Mouse (Mus musculus) right cerebral cortex, adult 18-20 months (tissue): ENCODE data around the gene Naa50.
A peak's percentile ranks its signal among the peaks of the same experiment; 100 is the strongest.

Experiments used
- DNase-seq: peaks from one replicate; pipeline ENCODE4 v3.0.0; 2022; ENCODE audit warnings: mixed read lengths

Naa50 gene

DNA sequence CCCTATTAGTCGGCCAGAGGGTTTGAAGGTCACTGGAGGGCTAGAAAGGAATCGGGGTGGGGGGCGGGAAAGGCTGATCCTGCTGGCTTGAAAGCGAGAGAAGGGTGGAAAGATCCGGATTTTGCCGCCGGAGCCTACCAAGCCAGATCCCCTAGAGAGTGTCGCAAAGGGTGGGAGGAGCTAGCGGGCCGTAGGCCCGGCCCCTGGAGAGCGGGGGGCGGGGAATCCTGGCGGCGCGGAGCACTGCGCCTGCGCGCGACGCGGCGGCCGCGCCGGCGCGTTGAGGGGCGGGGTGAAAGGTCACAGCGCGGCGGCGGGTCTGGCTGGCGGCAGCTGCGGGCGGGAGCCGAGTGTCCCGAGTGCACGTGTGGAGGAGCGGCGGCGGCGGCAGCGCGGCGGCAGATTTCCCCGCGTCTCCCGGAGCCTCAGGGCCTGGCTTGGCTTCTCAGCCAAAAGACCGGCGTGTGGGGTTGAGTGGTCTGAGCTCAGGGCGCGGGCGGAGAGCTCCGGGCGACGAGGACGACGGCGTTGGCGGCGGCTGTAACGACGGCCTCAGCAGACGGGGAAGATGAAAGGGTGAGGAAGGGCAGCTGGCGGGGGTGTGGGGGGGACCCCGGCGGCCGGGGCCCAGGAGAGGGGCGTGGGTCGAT lies at the start of gene Naa50, which contains the start of gene Atp6v1a:
Gene Naa50, plus strand, starts transcription at position 295 of the 650 bp plus-strand sequence.
Gene Atp6v1a, minus strand, starts transcription at position 170 of the 650 bp plus-strand sequence.
- DNase-seq = peak; percentile 91

DNA sequence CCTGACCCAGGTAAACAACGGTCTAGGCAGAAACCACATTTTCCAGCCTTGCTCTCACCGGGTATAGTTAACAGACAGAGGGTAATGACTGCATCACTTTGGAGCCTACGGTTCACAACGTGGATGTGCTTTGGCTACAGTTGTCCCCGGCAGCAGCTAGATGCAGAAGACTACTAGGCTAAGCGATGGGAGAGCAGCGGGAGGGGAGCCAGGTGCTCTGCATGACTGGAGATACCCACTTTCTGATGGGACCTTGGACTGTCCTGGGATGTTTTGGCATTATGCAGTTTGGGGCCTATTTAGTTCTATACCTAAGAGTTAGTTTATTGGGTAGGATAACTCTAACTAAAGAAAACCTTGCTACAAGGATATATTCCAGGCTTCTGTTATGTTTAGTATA lies 40.3 kb upstream of the Naa50 start:
- DNase-seq = no peak

DNA sequence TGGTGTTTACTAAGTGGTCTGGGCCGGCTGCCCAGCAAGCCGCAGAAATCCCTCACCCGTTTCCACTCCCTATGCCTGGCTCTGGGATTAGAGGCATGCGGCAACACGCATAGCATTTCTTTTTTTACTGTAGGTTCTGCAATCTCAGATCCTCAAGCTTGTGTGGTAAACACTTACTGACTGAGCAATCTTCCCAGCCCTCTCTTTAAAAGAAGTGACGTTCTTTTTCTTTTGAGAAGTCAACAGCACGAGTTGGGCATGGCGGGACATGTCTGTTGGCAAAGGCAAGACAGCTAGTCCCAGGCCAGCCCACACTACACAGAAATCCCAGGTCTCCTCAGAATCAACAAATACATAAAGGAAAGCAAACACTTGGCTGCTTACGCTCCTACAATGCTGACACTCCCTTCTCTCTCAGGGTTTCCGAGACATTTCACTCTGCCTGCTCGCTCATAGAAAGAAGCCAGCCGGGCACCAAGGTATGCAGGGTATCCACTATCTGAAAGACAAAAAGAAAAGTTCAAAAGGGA lies 38.4 kb upstream of the Naa50 start:
- no peak for DNase-seq

DNA sequence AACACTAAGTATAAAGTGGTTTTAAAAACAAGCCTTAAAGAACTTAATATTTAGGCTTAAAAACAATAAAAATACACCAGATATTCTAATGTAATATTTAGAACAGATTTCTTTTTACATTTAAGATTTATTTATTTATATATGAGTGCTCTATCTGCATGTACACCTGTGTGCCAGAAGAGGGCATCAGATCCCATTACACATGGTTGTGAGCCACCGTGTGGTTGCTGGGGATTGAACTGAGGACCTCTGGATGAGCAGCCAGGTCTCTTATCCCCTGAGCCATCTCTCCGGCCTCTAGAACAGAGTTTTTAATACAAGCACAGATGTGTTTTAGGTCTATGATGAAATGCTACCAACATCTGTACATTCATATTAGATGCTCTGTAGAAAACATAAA lies 36.7 kb upstream of the Naa50 start:
- no peak for DNase-seq

DNA sequence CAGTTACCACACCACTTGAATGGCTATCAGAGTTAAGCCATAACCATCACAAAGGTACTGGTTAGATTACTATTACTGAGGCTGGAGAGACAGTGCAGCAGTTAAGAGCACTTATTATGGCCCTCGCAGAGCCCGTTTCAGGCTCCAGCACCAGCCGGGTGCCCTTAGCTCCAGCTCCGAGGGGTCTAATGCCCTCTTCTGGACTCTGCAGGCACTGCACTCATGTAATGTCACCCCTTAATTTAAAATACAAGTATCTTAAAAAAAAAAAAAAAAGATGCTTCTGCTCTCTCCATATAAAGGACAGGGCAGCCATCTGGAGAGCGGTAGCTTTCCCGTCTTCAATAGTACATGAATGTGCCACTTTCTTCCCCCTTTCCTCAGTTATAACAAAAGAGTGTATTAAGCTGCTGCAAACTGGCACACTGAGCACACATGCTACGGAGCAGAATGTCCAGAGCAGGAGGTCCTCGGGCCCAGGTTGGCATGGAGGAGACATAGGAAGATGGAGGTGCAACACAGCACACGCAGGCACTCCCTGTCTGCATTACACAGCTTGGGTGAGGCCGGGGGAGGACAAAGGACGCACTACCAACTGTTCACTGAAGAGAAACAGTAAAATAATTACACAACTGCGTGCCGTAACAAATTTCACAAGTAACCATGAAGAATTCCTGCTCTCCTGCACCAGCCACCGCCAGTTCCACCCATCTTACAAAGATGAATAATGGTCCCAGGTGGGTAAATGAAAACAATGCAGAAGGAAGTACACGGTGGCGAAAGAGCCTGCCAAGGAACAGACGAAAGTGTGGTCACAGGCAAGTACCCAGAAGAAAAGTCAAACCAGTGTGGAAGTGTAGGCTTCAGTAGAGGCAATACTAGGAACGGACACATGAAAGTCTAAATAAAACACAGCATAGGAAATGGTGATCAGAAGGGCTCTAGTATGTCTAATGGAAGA lies 35.5 kb upstream of the Naa50 start:
- DNase-seq = no peak

DNA sequence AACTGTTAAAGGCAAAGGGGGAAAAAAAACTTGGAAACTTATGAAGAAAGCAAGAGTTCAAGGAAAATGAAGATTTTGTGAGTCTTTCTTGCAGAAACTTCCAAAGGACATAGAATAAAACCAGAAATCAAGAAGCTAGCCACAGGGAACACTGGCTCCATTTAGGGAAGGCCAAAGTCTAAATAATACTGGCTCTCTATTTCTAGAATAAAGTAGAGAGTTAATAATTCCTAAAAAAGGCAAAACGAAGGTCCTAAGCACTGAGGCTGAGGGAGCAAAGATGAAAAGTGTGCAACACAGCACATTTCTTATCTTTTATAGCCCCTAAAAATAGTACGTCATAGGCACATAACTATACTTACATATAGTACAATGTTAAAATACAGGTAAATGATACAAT lies 34.4 kb upstream of the Naa50 start:
- DNase-seq = no peak

DNA sequence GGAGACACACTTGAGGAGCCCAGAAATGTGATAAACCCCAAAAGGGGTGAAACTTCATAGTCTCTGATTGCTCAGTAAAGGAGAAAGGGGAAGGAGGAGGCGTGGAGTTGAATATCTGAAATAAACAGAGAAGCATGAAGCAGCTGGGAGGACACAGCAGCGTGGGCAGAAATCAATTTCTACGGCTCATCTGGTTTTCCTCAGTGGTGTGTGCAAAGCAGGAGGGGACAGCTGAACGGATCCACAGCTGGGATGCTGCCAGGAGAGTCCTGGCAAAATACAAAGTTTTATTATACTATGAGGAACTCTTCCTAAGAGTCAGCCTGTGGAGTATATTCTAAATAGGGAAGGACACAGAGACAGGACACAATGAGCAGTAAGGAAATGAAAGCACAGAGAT lies 30.6 kb upstream of the Naa50 start:
- peak; percentile 34 for DNase-seq

DNA sequence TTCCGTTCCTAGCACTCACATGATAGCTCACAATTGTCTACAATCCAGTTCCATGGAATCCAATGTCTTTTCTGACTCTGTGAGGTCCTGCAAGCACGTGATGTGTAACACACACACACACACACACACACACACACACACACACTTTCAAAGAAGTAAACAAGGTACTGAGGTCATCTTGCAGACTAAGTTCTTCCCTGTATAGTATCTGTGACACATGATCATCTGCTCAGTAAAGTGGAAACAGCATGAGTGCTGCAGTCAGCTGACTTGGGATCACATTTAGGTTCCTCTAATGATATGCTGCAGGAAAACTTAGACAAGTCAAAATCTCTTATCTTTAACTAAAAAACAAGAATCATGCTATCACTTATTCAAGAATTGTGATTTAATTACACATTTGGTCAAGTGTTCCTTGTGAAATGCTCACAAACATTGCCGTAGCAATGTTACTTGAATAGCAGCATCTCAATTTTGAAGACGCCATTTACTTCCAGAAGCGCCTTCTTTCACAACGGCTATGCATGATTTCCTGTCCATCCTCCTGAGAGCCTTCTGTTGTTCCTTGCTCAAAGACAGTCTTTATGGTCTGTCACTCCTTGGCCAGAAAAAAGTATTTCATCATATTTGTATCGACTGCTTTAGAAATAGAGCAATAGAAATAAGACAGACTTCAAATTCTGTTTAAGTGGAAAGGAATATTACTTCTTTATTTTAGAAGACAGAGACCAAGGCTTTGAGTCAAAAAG lies 19.7 kb upstream of the Naa50 start:
- DNase-seq = no peak

DNA sequence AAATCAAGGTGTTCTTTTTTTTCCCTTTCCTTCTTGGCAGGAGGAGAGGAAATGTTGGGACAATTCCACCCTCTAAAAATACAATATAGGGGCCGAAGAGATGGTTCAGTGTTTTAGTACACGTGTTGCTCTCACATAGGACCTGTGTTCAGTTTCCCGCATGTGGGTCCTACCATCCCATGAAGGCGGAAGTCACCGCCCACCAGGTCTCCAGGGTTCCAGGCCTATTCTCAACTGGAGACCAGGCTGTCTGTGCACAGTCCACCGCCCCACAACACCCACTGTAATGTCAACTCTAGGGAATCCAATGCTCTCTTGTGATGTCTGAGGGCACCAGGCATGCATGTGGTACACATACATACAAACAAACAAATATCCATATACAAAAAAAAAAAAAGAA lies 17.5 kb upstream of the Naa50 start:
- DNase-seq = no peak

DNA sequence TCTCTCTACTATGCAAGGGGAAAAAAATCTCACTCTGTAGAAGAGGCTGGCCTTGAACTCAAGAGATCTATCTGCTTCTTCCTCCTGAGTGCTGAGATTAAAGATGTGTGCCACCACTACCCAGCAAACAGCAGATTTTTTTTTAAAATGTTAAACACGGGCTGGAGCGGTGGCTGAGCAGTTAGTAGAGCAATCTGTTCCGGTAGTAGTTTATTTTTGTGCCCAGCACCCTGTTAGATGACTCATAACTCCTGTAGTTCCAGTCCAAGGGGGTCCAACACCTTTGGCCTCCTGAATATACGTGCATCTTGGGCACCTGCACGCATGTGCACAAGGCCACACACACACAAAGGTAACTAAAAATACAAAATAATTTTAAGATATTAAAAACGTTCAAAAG lies 17.1 kb upstream of the Naa50 start:
- peak; percentile 40 for DNase-seq

DNA sequence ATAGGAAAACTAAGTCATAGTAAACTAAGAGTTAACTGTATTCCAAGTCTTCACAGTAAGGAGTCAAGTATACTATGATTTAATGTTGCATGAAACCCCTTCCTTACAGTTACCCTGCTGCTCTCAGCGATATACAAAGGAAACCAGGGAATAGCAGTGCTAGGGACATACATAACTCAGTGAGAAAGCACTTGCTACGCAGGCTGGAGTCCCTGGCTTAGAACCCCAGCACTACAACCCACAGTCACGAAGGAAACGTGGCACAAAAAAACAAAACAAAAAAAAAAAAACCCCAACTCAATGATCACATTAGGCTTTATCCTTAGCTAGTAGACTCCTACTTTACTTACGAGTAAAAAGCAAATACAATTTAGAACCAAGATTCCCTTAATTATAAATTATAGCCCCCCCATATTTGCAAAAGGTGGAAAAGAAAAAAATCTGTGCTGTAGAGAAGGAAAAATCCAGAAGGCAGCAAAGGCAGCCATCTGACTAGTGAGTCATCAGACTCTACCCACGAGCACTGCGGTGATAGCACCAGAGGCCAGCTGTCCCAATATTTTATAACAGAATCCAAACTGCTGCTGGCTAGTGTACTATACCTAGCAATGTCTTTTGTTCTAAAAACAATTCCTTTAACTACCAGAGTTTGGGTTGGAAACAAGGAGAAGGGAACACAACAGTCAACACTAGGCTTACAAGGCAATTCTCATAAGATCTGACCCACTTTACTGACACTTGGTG lies 16.5 kb upstream of the Naa50 start:
- peak; percentile 76 for DNase-seq

DNA sequence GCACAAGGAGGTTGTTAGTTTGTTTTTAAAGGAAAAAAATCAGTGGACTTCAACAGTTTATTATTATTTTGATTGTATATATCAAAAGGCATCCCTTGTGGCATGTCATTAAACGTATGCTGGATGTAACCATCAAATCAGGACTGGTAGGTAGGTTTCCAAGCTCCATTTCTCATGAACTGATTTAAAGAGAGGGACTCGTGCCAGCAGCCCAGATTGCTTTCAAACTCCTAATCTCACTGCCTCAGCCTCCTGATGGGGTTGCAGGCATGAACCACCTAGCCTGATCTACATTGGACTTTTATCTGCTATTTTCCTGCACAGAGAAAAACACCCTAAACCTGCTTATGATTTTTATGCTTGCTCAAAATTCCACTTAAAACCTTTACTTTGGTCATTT lies 15.8 kb upstream of the Naa50 start:
- peak; percentile 34 for DNase-seq

DNA sequence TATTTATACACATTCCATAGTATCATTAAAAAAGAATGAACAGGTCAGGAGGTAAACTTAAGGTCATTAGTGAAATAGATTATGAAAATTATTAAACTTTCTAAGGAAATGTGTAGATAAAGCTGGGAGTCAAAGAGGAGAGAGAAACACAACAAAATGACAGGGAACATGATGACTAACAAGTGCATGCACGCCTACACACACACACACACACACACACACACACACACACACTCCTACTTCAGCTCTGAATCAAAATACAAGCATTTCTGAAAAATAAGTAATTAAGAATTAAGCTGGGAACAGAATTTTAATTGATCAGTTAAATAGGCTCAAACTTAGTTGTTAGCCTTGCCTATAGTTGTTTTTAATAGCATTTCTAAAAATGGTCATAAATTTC lies 14.9 kb upstream of the Naa50 start:
- DNase-seq = no peak

DNA sequence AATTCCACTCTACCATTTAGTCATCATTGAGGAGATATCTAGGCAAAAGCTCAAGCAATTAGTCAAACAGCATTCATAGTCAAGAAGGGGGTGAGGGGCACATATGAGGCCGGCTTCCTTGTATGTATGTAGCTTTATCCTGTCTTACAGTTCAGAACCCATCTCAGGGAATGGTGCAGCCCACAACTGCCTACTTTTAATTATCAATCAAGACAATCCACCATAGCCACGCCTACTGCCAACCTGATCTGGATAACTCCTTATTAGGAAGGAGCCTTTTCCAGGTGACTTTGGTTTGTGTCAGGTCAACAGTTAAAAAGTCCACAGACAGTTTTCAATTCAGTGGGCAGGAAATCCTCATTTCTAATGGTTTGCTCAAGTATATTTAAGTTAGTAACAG lies 14.2 kb upstream of the Naa50 start:
- no peak for DNase-seq

DNA sequence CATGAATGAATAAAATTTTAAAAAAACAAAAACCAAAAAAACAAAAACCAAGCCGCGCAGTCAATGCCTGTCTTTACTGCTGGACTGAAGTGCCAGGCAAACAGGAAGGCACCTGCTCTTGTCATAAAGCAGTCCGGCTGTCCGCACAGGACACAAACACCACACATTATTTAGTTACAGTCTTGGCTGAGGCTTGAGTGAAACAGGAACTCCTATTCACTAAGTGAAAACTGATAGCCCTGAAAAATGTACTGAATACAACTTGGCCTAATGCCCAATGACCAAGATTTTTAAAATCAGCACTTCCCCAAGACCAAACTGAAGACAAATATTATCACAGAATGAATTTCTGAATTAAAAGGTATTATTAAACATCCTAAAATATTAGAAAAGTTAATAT lies 13.2 kb upstream of the Naa50 start:
- DNase-seq = no peak

DNA sequence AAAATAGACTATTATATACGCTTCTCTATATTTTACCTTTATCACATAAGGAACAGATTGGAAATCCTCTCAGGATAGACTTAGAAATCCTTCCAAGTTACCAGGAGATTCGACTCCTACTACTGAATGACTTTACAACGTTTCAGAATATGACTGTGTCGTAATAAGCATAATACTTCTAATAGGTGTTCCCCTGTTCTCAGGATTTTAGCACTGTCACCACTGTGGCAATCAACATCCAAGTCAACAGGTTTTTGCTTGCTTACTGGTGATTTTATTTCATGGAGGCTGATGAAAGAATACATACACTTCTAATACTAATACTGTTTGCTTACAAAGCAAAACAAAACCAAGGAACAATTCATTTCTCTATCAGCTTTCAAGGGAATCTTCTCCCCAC lies 7.3 kb upstream of the Naa50 start:
- no peak for DNase-seq

DNA sequence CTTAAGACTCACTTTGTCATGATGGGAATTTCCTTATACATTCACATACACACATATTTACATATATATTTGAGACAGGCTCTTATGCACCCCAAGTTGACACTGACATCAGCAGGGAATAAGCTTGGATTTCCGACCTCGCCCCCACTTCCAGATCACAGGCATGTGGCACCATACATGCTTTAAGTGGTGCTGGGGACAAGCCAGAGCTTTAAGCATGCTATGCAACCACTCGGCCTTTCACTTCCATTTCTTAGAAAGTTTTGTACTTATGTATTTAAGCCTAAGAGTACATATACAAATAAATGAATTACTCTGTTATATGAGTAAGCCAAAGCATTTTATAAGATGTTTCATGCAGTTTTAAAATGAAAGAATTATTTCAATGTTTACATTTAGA lies 6.4 kb upstream of the Naa50 start:
- DNase-seq = no peak

DNA sequence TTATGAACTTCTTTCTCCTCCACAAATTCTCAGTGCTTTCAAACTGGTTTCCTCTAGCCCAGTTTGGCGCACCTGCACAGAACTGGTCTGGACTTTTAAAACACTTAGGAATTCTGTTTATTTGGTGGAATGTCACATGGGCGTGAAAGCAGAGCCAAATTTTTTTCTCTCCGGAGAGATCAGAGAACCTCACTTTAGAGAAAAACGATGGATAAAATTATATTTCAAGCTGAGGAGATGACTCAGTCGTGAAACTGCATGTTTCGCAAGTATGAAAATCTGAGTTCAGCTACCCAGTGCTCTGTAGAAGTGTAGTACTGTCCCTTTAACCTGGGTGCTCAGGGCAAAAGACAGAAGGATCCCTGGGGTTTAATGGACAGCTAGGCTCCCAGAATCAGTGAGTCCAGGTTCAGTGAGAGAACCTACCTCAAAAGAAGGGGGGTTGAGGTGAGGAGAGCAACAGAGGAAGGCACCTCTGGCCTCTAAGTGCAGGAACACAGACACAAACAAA lies 3.1 kb upstream of the Naa50 start:
- no peak for DNase-seq

DNA sequence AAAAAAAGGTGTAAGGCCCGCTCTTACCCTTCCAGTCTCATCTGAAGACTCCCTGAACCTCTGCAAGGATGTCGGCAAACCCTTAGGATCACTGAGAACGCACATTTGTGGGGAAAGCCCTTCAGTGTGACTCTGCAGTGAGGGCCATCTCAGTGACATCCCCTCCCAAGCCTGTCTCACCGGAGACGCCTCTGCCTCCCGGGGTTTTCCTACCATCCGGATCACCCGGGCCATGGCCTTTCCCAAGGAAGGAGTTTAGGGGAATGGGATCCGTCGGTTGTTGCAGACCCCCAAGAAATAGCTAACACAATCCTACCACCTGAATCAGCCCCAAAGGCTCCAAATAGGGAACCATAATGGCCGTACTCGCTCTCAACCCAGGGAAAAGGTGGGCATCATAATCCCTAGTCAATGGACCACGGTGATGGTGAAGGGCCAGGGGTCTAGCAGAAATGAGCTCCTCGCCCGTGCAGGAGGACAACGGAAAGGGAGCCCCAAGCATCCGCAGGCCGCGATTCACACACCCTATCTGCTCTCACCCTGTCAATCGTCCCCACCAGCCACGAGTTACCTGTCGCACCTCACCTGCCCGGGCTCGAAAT lies 1.2 kb upstream of the Naa50 start:
- DNase-seq = no peak

DNA sequence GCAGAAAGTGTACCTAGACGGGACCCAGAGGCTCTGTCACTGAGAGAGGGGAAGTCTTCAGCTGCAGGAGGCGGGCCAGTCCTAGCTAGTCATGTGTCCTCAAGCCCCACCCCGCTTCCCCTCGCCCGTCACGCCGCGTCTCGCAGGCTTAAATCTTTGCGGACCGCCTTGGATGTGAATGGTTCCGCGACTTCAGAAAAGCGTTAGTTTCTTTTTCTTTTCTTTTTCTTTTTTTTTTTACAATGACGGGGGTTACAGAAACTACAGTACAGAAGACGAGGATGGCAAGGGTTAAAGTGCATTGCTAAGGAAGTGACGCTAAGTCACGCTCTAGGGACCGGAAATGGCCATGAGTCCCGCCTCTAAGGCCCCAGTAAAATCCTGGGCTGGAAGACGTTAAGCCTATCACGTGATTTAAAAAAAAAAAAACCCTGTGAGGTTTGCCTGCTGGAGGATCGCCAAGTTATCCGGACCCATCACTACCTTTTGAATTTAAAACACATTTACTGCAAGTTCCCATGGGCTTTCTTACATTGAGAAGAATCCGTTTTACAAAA lies 573 bp upstream of the Naa50 start:
- DNase-seq = peak; percentile 93

DNA sequence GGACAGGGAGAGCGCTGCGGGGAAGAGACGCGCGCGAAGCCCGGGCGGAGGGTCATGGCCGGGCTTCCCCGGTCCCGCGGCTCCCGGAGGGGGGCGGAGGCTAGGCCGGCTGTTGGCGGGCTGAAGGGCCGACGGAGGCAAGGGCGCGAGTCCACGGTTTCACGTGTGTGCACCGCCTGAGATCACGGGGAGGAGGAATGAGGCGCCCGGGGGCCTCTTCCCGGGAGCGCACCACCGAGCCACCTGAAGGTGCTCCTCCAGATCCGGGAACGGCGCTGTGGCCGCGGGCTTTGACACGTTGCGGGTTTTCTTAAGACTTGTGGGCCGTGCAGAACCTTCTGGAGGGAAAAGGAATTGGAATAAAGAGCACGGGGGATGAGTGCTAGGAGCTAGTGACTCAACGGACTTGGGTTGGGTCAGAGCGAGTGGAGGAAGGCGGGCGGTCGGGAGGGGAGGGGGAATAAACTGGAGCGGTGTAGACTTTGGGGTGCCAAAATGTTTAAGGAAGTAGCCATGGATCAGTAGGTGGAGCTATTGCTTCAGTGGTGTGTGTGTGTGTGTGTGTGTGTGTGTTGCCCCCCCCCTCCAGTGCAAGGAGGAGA lies 657 bp downstream of the Naa50 start:
- peak; percentile 71 for DNase-seq
